Mouse (Mus musculus) heart, adult 8-10 months (tissue): ENCODE results near the gene Rangap1. TPM values are rescaled to one million over a fixed set of nuclear protein-coding genes. Genes with fewer than 3 reads are reported as not detected.

Experiments
- DNase-seq: peaks from one replicate; pipeline ENCODE4 v3.0.0; 2022; ENCODE audit warnings: low spot score
- total RNA-seq, 4 experiments: library from RNA; stranded (reverse); gene quantifications; 2 replicates each; pipeline ENCODE4 v1.2.4; 2022

The Rangap1 gene
- 10 to 100 TPM; 25.4 to 28.6 (median 27.1) TPM for total RNA-seq

DNA sequence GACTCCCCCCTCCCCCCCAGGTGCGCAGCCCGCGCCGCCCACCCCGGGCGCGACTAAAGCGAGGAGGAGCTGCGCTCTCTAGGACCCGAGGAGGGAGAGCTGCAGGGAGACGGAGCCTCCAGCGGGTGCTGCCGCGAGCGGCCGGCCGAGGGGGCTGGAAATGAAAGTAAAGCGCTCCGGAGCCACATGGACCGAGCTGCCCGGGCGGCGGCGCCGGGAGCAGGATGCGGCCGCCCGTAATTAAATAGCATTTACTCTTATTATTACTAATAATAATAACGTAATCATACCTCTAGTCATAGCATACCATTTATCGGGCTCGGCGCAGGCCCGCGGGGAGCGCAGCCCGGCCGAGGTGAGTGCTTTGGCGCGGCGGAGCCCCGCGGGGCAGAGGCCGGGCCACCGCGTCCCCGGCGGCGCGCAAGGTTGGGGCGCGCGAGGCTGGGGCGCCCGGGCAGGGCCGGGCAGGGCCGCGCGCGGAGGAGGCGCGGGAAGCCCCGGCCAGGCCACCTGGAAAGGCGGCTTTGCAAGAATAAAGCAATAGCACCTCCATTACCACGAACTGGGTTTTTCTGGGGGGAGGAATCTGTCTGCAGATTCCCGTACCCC is at the start of gene Rangap1, which contains the start of gene Zc3h7b:
Rangap1 (minus strand) TSS at position 539 of the 609 bp plus-strand sequence.
Zc3h7b (plus strand) TSS at position 66 of the 609 bp plus-strand sequence.
- peak; percentile 63 for DNase-seq

GRCm38 (mm10) chr15:81792444-81792843 is 47.1 kb upstream of the Rangap1 start:
- DNase-seq, result no peak

DNA sequence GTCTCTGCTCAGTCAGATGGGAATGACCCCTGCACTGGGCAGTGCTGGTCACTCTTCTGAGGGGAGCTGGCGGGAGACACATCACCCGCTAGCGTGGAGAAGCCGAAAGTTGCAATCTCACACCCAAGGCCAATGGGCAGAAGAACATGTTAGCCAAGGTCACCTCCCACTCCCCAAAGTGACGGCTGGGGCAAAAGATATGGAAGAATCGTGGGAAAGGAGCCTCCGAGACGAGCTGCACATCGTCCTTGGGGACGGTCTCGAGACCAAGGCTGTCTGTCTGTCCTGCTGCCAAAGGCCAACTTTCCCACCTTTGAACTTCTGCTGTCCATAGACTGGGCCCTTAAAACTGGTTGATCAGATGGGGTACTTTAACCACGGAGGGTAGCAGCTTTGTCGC is 42.2 kb upstream of the Rangap1 start:
- no peak for DNase-seq

DNA sequence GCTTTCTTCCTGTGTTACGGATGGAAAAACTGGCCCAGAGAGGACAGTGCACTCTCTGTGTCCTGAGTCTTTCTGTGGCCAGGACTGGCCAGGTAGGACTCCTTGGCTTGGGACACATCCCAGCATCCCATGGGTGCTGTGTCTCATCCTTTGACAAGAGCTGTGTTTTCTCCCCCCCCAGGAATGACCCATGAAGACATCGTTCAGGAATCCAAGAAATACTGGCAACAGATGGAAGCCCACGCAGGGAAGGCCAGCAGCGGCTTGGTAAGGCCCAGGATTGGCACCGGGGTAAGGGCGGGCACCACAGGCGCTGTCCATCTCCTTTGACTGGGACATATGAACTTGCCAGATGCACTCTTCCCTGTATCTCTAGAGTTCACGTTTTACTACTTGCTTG is 40.4 kb upstream of the Rangap1 start:
- no peak for DNase-seq

DNA sequence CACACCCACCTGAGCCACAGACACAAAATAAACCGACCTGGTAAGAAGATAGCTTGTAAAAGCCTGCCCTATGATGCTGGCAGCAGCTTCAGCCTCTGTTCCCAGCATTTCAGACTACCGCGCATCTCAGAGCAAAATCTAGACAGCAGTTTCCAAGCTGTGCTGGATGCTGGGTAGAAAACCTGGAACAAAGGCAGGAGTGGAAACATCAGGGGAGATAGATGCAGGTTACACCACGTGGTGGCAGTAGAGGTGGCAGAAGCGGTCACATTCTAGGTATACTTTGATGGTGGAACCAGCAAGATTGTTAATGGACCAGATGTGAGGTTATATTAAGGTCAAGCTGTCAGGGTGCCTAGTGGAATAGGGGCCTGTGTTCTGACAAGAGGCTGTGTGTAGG is 39.4 kb upstream of the Rangap1 start:
- no peak for DNase-seq

GRCm38 (mm10) chr15:81781816-81782215 is 36.5 kb upstream of the Rangap1 start:
- no peak for DNase-seq

GRCm38 (mm10) chr15:81776631-81777422 is 31.5 kb upstream of the Rangap1 start:
- DNase-seq, result no peak

GRCm38 (mm10) chr15:81774505-81775171 is 29.3 kb upstream of the Rangap1 start:
- peak; percentile 54 for DNase-seq

GRCm38 (mm10) chr15:81772431-81773120 is 27.2 kb upstream of the Rangap1 start:
- peak; percentile 30 for DNase-seq

GRCm38 (mm10) chr15:81769037-81769436 is 23.7 kb upstream of the Rangap1 start:
- DNase-seq, result no peak

GRCm38 (mm10) chr15:81766439-81766838 is 21.1 kb upstream of the Rangap1 start:
- DNase-seq, result no peak

- DNase-seq, result no peak
Observed at GRCm38 (mm10) chr15:81765651-81766050, 20.3 kb upstream of the Rangap1 start.

- DNase-seq, result no peak
Observed at GRCm38 (mm10) chr15:81764573-81764972, 19.2 kb upstream of the Rangap1 start.

DNA sequence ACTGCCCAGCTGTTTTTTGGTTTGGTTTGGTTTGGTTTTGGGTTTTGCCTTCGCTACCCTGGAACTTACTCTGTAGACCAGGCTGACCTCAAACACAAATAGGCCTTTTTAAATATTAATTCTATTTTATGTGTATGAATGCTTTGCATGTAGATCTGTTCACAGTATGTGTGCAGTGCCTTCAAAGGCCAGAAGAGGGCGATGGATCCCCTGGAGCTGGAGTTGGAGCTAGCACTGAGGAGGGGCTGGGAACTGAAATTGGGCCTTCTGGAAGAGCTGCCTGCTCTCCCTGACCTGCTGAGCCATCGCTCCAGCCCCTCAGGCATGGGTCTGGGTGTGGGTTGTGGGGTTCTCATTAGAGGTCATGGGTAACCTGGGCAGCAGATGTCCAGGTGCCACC is 16.6 kb upstream of the Rangap1 start:
- no peak for DNase-seq

DNA sequence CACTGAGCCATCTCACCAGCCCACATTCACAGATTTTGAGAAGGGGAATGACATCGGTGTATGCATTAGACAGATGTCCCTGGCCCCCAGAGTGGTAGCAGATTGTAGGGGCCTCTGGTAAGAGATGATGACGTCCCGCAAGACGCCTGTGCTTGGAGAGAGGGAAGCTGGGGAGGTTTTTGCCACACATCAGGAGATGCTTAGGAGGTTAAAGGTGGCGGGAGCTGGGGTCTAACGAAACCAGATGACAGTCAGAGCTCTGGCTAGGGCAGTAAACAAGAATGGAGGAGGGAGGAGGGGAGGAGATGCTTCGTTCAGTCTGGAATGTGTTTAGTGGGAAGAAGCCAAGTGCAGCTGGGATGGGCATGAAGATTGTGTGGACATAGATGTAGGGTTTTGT is 16.1 kb upstream of the Rangap1 start:
- no peak for DNase-seq

DNA sequence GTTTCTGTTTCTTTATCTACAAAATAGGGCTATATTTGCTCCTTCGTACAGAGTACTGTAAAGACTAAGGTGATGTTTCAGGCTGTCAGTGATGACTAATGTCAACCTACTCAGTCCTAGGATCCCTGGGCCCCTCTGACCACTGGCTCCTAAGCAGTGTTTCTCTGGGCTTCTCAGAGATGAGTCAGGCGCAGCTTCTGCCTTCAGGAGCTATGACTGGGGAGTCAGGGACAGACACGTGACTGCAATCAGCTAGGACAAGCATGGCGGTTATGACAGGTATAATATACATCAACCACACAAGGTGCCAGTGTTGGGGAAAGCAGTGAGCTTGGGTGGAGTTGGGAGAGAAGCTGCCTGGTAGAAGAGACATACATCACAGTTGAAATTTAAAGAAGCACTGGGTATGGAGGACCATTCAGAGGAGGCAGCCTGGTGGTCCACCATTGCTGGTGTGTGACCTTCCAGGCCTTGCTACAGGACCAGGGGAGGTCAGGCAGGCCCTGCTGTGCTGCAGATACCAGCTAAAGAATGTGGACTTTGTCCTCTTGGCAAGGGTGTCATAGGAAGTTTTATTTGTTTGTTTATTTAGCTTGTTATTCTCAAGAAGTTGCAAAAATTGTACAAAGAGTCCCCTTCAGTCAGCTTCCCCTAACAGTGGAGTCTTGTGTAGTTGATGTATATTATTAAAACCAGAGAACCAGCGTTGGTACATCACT is 15.2 kb upstream of the Rangap1 start:
- DNase-seq, result no peak

- DNase-seq, result no peak
Observed at GRCm38 (mm10) chr15:81759542-81759941, 14.2 kb upstream of the Rangap1 start.

DNA sequence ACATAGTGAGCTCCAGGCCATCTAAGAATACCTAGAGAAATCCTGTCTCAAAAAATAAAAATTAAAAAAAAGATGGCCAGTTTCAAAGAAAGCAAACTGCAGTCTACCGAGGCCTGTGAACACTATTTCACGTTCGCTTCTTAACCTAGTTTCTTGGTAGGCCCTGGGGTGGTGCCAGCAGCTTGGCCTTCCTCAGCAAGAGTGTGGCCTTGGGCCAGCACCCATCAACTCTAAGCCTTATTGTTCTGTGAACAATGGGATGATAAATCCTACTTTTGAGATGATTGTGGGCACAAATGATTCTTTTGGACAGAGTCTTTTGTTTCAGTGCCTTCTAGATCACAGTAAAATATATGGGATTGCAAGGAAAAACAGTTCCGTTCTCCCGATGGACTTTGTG is 13.4 kb upstream of the Rangap1 start:
- no peak for DNase-seq

- DNase-seq, result no peak
Observed at GRCm38 (mm10) chr15:81753669-81754068, 8.3 kb upstream of the Rangap1 start.

GRCm38 (mm10) chr15:81749742-81750141 is 4.4 kb upstream of the Rangap1 start:
- peak; percentile 24 for DNase-seq

DNA sequence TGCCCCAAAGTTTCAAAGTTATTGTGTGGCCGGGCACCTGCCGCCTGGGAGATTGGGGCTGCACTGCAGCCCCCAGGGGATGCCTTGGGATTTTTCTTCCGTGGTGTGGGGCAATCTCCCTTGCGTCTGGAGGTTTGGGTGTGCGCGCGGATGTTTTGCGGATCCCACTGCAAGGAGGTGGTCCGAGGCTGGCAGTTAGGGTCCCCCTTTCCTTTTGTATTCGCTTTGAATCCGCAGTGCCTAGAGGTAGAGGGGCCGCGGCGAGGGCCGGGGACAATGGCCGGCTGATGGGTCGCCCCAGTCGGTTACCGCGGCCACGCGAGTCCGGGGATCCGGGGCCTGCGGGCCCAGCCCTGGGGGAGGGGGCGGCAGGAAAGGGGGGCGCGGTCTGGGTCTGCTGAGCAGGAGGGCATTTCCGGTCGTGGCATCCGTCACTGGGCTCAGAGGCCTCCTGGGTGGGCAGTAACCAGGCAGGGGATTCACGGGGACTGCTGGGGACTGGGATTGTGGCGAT is 328 bp upstream of the Rangap1 start:
- peak; percentile 22 for DNase-seq
